Mouse (Mus musculus): Measurements from ENCODE around the gene Rai1. TPM values are rescaled to one million over a fixed set of nuclear protein-coding genes. Genes with fewer than 3 reads are reported as not detected.
A peak's percentile ranks its signal among the peaks of the same experiment; 100 is the strongest.

The Rai1 gene
- polyA plus RNA-seq, 1 experiment from 2014 or later, result 28.3 TPM

DNA sequence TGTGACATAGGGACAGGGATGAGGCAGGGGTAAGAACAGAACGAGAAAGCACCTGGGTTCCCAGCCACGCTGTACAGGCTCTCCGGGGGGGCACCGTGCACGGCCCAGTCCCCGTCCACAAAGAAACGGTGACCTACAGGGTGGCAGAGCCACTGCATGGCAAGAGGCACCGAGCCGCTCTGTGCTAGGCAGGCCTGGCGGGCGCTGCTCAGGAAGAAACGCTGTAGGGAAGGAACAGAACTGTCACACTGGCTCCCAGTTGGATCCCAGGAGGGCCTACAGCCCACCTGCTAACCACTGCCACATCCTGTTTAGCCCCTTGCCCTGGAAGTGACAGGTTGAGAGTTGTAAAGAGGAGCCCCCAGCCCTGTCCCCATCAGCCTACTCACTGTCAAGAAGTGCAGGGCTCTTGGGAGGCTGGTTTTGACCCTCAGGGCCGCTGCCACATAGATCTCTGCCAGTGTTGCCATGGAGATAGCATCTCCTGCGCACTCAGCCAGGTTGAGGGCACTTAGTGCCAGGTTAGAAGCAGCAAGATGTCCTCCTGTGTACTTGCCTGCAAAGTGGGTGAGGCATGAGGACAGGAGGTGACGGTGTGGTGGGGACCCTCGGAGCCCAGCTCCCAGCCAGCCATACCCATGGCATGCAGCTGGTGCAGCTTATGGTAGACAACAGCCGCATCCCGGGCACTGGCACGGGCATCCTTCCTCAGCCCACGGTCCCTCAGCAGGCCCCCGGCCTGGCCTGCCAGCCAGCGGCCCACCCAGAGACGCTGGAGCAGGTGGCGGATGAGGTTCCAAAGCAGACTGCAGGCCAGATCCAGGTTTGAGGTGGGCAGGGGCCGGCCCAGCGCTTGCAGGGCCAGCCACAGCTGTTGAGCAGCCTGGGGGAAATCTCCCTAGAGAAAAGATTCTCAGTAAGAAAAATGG, 98.2 kb downstream of the Rai1 start:
- H3K27ac ChIP-seq (replicated peaks), result peak overlapping the region; percentile 42; the same call in 1 of the 2 replicates
- no peak for ATAC-seq (ENCODE audit: low FRiP score, low read depth)

DNA sequence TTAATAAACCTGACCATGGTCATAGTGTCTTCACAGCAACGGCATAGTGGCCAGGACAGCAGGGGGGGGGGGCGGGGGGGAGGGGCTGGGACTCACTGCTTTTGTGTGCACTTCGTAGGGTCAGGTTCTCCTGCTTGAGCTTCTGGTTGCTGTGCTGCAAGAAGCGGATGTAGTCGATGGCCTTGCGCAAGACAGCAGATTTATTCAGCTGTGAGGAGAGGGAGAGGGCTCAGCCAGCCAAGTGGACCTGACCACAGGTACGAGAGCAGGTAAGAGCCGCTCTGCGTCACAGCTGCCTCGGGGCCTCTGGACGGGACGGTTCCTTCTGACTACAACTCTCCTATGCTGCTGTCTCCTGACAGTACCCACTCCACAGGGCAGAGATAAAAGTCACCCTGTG, 100.2 kb downstream of the Rai1 start:
- Histone ChIP-seq H3K4me3 (no peak overlapping the region), H3K9ac (replicated peaks) (no peak overlapping the region), H3K4me1 (peaks cover 46% of the 10 kb centered on the region), H3K27ac (replicated peaks) (no peak overlapping the region), H3K4me2 (replicated peaks) (no peak overlapping the region), H3K9me3 (no peaks in the 10 kb centered on the region), H3K36me3 (peaks cover 74% of the 10 kb centered on the region), H3K27me3 (no peaks in the 10 kb centered on the region)
- WGBS, result 85% methylated on average over 11 of the region's 12 CpGs
- no peak for ATAC-seq (ENCODE audit: low FRiP score, low read depth)

More for the DNA sequence above, 98.2 kb downstream of the Rai1 start:
- Histone ChIP-seq H3K36me3 (peaks cover 82% of the 10 kb centered on the region), H3K27me3 (no peaks in the 10 kb centered on the region), H3K9ac (replicated peaks) (peak overlapping the region; percentile 7; the same call in 1 of the 2 replicates), H3K4me1 (peaks cover 29% of the 10 kb centered on the region), H3K9me3 (no peaks in the 10 kb centered on the region), H3K4me3 (no peak overlapping the region), H3K4me2 (replicated peaks) (no peak overlapping the region)
- WGBS, result 94% methylated on average over 26 of the region's 26 CpGs

DNA sequence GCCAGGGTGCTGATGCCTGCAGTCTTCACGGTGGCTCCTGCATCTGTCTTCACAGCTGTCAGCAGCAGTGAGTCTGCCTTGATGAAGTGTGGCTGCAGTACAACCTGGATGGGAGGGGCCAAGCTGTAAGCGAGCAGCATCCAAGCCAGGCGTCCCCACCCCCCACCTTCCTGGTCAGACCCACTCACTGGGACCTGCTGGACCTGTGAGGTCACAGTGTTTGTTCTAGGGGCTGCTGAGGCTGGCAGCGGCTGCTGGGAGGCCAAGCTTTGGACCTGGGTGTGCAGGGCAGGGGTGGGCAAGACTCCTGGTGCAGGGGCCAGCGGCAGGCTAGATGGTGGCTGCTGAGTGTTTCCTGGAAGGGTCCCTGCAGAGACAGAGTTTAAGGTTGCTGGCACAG, 101.4 kb downstream of the Rai1 start:
- H3K27ac ChIP-seq (replicated peaks), result no peak overlapping the region; the same call in 1 of the 2 replicates
- peaks cover 62% of the 10 kb centered on the region for H3K36me3 ChIP-seq
- no peaks in the 10 kb centered on the region for H3K9me3 ChIP-seq
- H3K4me3 ChIP-seq, result no peak overlapping the region
- 83% methylated on average over 5 of the region's 5 CpGs for WGBS
- 0 out of 2 replicates have a peak overlapping the region, but pooled peaks have one; percentile 15 for H3K9ac ChIP-seq (replicated peaks)
- ATAC-seq (ENCODE audit: low FRiP score, low read depth), result no peak
- no peak overlapping the region for H3K4me2 ChIP-seq (replicated peaks)
- H3K27me3 ChIP-seq, result no peaks in the 10 kb centered on the region
- H3K4me1 ChIP-seq, result peaks cover 52% of the 10 kb centered on the region

DNA sequence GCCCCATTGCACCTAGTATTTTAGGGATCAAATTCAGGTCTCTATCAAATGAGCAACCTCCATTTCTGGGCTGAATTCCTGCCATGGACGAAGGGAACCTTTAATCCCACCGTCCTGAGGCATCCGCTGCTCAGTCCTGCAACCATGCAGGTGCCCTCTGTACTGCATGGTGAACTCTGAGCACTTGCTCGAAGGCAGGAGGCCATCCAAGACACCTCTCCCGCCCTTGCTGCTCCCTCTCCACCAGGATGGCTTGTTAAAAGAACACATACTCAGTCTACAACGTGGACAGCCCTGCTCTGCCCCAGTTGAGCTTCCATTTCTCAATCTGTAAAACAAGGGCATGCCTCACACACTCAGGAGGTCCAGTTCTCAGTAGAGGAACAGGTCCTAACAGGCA, 103.4 kb downstream of the Rai1 start:
- H3K27me3 ChIP-seq, result no peaks in the 10 kb centered on the region
- no peaks in the 10 kb centered on the region for H3K9me3 ChIP-seq
- H3K27ac ChIP-seq (replicated peaks), result peak overlapping the region; percentile 87
- H3K4me1 ChIP-seq, result peaks cover 66% of the 10 kb centered on the region
- peak overlapping the region; percentile 76 for H3K4me2 ChIP-seq (replicated peaks)
- H3K4me3 ChIP-seq, result peak overlapping the region; percentile 50
- H3K9ac ChIP-seq (replicated peaks), result peak overlapping the region; percentile 62
- WGBS, result 69% methylated on average over 6 of the region's 6 CpGs
- no peak for ATAC-seq (ENCODE audit: low FRiP score, low read depth)
- H3K36me3 ChIP-seq, result peaks cover 42% of the 10 kb centered on the region

DNA sequence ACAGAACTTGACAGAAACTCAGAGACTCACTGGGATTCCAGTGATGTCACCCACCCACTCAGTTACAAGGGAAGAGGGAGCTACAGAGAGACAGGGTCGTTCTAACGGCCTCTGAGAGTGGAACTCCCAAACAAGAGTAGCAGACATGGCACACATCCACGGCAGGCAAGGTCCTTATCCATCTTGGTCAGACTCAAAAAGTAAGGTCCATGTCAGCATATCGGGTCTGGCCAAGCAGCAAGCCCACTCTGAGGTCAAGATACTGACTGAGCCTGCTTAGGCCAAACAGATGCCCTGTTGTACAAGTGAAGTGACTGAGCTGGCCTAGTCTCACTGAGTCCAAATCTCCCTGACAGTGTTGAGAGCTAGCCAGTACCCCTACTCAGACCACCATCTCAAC, 103.9 kb downstream of the Rai1 start:
- H3K9me3 ChIP-seq, result no peaks in the 10 kb centered on the region
- ATAC-seq (ENCODE audit: low FRiP score, low read depth), result no peak
- H3K4me3 ChIP-seq, result peak overlapping the region; percentile 50
- no peaks in the 10 kb centered on the region for H3K27me3 ChIP-seq
- peaks cover 37% of the 10 kb centered on the region for H3K36me3 ChIP-seq
- 66% methylated on average over 4 of the region's 4 CpGs for WGBS
- peak overlapping the region; percentile 62 for H3K9ac ChIP-seq (replicated peaks)
- H3K27ac ChIP-seq (replicated peaks), result peak overlapping the region; percentile 87
- peaks cover 66% of the 10 kb centered on the region for H3K4me1 ChIP-seq
- peak overlapping the region; percentile 76 for H3K4me2 ChIP-seq (replicated peaks)

DNA sequence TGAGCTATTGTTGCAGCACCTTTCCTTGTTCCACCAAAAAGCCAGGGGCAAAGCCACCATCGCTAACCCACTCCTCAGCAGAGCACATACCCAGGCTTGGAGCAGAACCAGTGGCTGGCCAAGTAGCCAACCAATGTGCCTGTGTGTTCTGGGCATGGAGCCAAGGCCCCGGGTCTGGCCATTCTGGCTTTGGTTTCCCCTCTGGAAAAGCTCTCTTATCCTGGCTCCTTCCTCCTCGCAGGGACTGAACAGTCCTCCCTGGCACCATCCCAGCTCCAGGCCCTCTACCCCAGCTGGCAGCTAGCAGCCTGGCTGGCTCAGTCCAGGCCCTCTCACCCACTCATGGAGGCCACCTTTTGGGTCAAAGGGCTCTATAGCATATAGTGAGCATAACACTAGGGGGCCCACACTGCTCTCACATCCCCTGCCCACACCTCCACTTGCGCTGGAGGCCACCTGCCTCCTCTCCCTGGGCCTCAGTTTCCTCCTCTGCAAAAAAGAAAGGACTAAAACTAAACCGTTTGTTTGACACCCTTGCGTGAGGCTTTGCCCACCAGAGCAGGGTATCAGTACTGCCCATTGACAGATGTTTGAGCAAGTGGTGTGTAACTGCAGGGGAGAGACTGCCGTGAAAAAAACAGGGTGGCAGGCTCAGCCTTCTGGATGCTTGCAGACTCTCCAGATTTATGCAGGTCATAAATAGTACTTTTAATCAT, 104.6 kb downstream of the Rai1 start:
- H3K9me3 ChIP-seq, result no peaks in the 10 kb centered on the region
- H3K9ac ChIP-seq (replicated peaks), result peak overlapping the region; percentile 62
- H3K4me2 ChIP-seq (replicated peaks), result peak overlapping the region; percentile 76
- H3K27ac ChIP-seq (replicated peaks), result peak overlapping the region; percentile 87
- peak overlapping the region; percentile 50 for H3K4me3 ChIP-seq
- peaks cover 66% of the 10 kb centered on the region for H3K4me1 ChIP-seq
- 0 out of 2 replicates have a peak, but pooled peaks have one; percentile 9 for ATAC-seq (ENCODE audit: low FRiP score, low read depth)
- H3K36me3 ChIP-seq, result peaks cover 31% of the 10 kb centered on the region
- 50% methylated on average over 7 of the region's 7 CpGs for WGBS
- no peaks in the 10 kb centered on the region for H3K27me3 ChIP-seq

DNA sequence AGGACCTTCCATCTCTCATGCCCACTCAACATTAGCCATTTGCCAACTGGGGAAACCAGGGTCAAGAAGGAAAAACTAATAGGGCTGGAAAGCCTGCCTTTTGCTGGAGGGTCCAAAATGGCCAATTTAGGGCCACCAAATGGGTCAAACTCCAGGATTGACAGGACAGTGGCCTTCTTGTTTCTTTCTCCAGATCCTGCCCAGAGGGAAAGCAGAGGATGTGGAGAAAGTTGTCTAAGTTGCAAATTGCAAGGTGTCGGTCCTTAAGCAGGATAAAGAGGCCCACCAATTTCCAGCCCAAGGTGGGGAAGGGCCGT, 105.1 kb downstream of the Rai1 start:
- 5% methylated on average over 2 of the region's 2 CpGs for WGBS
- H3K27ac ChIP-seq (replicated peaks), result peak overlapping the region; percentile 87
- peaks cover 26% of the 10 kb centered on the region for H3K36me3 ChIP-seq
- H3K4me3 ChIP-seq, result peak overlapping the region; percentile 50
- no peaks in the 10 kb centered on the region for H3K27me3 ChIP-seq
- ATAC-seq (ENCODE audit: low FRiP score, low read depth), result no peak
- no peaks in the 10 kb centered on the region for H3K9me3 ChIP-seq
- H3K4me1 ChIP-seq, result peaks cover 66% of the 10 kb centered on the region
- H3K4me2 ChIP-seq (replicated peaks), result peak overlapping the region; percentile 76
- peak overlapping the region; percentile 62 for H3K9ac ChIP-seq (replicated peaks)

DNA sequence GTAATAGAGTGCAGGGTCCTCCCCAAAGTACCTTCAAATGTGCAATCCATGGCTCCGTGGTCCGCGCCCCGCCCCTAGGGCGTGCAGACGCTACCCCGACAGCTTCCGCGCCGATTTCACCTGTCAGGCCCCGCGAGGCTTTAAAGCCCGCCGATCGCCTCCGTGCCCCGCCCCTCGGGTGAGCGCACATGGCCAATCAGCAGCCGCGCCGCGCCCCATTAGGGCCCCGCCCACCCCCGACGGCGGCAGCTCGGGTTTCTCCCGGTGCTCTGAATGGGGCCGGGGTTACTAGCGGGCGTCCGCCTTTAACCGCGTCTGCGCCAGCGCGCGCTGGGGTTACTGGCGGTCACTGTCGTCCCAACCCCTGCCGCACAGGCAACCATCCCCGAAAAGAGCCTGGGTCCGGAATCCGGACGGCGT, 105.5 kb downstream of the Rai1 start:
- under 1% methylated on average over 47 of the region's 47 CpGs for WGBS
- Histone ChIP-seq H3K9ac (replicated peaks) (peak overlapping the region; percentile 62), H3K27ac (replicated peaks) (peak overlapping the region; percentile 87), H3K4me2 (replicated peaks) (peak overlapping the region; percentile 76), H3K4me3 (peak overlapping the region; percentile 50), H3K4me1 (peaks cover 66% of the 10 kb centered on the region), H3K36me3 (peaks cover 21% of the 10 kb centered on the region), H3K9me3 (no peaks in the 10 kb centered on the region), H3K27me3 (no peaks in the 10 kb centered on the region)
- ATAC-seq (ENCODE audit: low FRiP score, low read depth), result peak; percentile 92

DNA sequence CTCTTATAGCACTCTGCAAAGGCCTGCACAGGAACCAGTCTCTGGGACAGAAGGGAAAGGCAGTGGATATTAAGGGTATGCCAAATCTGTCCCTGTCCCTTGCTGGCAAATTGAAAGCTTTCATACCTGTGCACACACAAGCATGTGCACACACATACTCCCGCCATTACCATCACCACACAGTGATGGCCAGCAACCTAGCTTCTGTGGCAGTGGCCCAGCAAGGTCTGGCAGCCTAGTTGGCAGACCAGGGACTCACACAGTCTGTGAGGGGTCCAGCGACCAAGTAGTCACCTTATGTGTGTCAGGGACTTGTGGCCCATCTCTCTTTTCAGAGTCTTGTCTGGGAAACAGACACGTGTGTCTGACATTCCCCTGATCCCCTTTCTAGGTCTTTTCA, 106.3 kb downstream of the Rai1 start:
- Histone ChIP-seq H3K4me1 (peaks cover 66% of the 10 kb centered on the region), H3K9me3 (no peaks in the 10 kb centered on the region), H3K27ac (replicated peaks) (peak overlapping the region; percentile 87), H3K4me3 (no peak overlapping the region), H3K36me3 (peaks cover 13% of the 10 kb centered on the region), H3K27me3 (no peaks in the 10 kb centered on the region), H3K9ac (replicated peaks) (0 out of 2 replicates have a peak overlapping the region, but pooled peaks have one; percentile 6), H3K4me2 (replicated peaks) (peak overlapping the region; percentile 76; the same call in 1 of the 2 replicates)
- ATAC-seq (ENCODE audit: low FRiP score, low read depth), result no peak
- 62% methylated on average over 3 of the region's 3 CpGs for WGBS

DNA sequence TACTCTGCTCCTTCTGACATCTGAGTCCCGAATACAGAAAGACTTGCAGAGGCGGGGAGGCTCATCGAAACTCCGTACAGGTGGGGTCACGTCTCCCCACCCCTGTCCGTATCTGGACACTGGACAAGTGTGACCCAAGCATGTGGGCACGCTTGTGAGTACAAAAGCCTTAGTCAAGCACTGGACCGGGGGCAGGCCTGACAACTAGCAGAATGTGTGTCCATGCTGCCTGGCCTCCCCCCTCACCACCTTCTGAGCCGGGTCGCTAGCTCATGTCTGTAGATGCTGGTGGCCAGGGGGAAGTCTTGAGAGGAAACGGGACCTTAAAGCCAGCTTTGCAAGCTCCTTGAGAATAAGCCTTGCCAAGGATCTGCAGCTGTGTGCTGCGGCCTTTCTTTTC, 106.9 kb downstream of the Rai1 start:
- H3K36me3 ChIP-seq, result peaks cover 7% of the 10 kb centered on the region
- 0 out of 2 replicates have a peak overlapping the region, but pooled peaks have one; percentile 6 for H3K9ac ChIP-seq (replicated peaks)
- H3K4me1 ChIP-seq, result peaks cover 66% of the 10 kb centered on the region
- ATAC-seq (ENCODE audit: low FRiP score, low read depth), result no peak
- no peak overlapping the region for H3K27ac ChIP-seq (replicated peaks)
- H3K9me3 ChIP-seq, result no peaks in the 10 kb centered on the region
- H3K27me3 ChIP-seq, result no peaks in the 10 kb centered on the region
- H3K4me3 ChIP-seq, result no peak overlapping the region
- 52% methylated on average over 10 of the region's 12 CpGs for WGBS
- no peak overlapping the region for H3K4me2 ChIP-seq (replicated peaks)

DNA sequence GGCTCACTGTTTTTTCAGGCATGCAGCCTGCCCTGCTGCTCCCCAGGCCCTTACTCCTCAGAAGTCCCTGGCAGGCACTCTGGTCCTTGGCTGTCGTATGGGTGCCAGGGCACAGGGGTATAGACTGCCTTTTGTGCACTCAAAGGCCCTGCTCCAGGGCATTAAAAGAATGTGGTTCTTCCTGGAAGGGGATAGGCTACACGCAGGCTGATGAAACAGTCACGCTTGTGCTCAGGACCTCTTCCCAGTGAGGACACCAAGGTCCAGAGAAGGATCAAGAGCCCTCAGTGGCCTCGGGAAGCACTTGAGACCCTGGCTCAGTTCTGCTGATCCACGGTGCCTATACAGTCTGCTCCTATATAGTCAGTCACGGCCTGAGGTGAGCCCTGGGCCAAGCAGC, 108.5 kb downstream of the Rai1 start:
- peaks cover 52% of the 10 kb centered on the region for H3K4me1 ChIP-seq
- ATAC-seq (ENCODE audit: low FRiP score, low read depth), result no peak
- no peaks in the 10 kb centered on the region for H3K27me3 ChIP-seq
- no peaks in the 10 kb centered on the region for H3K9me3 ChIP-seq
- WGBS, result 76% methylated on average over 6 of the region's 6 CpGs
- H3K4me3 ChIP-seq, result no peak overlapping the region
- peak overlapping the region; percentile 15; the same call in 1 of the 2 replicates for H3K9ac ChIP-seq (replicated peaks)
- H3K36me3 ChIP-seq, result 0 out of 2 replicates have a peak, but pooled peaks cover 6% of the 10 kb centered on the region
- H3K27ac ChIP-seq (replicated peaks), result 0 out of 2 replicates have a peak overlapping the region, but pooled peaks have one; percentile 10
- H3K4me2 ChIP-seq (replicated peaks), result no peak overlapping the region

DNA sequence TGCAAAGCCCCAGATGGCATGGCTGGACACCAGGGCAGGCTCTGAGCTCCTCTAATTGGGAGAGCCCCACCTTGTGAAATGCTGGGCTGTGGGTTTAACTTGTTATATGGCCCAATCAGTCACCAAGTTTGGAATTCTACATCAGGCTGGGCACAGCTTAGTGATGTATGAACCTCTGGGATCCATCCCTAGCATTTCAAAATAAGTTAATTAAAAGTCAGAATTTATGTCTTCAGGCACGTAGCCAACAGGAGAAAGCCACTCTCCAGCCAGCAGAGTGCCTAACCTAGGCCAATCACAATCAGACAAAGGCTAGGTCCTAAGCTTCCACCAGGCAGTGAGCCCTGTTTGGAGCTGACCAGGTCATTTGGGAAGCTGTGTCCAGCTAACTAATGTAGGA, 111.9 kb downstream of the Rai1 start:
- Histone ChIP-seq H3K9ac (replicated peaks) (no peak overlapping the region), H3K27ac (replicated peaks) (no peak overlapping the region), H3K36me3 (0 out of 2 replicates have a peak, but pooled peaks cover 6% of the 10 kb centered on the region), H3K9me3 (no peaks in the 10 kb centered on the region), H3K27me3 (peaks cover 3% of the 10 kb centered on the region), H3K4me1 (peaks cover 38% of the 10 kb centered on the region), H3K4me3 (no peak overlapping the region), H3K4me2 (replicated peaks) (no peak overlapping the region)
- 88% methylated on average over 1 of the region's 1 CpGs for WGBS
- ATAC-seq (ENCODE audit: low FRiP score, low read depth), result no peak
